Mouse (Mus musculus): Measurements from ENCODE around the gene Fbxo39.

GRCm38 (mm10) chr11:72318026-72318425 is 3.8 kb downstream of the Fbxo39 start:
- TF ChIP-seq POLR2A (IDR thresholded peaks at IDR 0.05; ENCODE audit: extremely low read depth, insufficient read depth, low read length) (no peak), CTCF (IDR thresholded peaks at IDR 0.05; ENCODE audit: low read depth, low read length) (no peak)

All from liver, adult 2 months (tissue).